Mouse (Mus musculus): ENCODE results near the gene Trib3. TPM values are rescaled to one million over a fixed set of nuclear protein-coding genes. Genes with fewer than 3 reads are reported as not detected.

The Trib3 gene
- polyA plus RNA-seq, 1 experiment: not detected

DNA sequence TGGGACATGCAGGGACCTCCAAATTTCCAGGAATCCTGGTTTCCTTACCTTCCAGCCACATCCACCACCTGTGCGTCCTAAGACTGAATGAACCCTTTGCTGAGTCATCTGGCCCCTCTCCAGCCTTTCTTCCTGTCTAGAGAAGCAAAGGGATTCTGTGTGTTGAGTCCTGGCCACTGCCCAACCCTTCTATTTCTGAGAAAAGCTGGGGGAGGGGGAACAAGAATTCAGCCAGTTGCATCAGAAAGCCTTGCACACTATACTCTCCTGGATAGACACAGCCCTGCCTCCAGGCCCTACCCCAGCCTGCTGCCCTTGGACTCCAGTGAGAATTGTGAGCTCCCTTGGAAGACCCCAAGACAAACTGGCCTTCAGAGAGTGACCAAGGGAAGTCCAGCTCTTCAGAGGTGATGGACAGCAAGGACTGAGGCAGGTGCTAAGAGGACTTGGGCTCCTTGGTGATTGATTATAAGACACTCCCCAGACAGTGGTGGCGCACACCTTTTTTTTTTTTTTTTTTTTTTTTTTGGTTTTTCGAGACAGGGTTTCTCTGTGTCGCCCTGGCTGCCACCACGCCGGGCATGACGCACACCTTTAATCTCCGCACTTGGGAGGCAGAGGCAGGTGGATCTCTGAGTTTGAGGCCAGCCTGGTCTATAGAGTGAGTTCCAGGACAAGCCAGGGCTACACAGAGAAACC lies 6.2 kb upstream of the Trib3 start:
- no peaks in the 10 kb centered on the region for H3K4me1 ChIP-seq (ENCODE audit: control insufficient read depth, insufficient read depth, low read length)
- H3K27ac ChIP-seq (ENCODE audit: insufficient read depth, low read depth, low read length): no peak overlapping the region
- 87% methylated on average over 8 of the region's 8 CpGs for WGBS
- no peak overlapping the region for H3K4me3 ChIP-seq (ENCODE audit: insufficient read depth, low read depth, low read length)
- no peak for TF ChIP-seq CTCF (IDR thresholded peaks at IDR 0.05; ENCODE audit: insufficient read depth, low read depth, low read length)
- no peak for TF ChIP-seq POLR2A (IDR thresholded peaks at IDR 0.05; ENCODE audit: insufficient read depth, low read depth, low read length)

GRCm38 (mm10) chr2:152349205-152349604 lies 5.4 kb upstream of the Trib3 start:
- Histone ChIP-seq H3K27ac (ENCODE audit: insufficient read depth, low read depth, low read length) (no peak overlapping the region), H3K4me3 (ENCODE audit: insufficient read depth, low read depth, low read length) (no peak overlapping the region), H3K4me1 (ENCODE audit: control insufficient read depth, insufficient read depth, low read length) (peaks cover 4% of the 10 kb centered on the region)
- TF ChIP-seq POLR2A (IDR thresholded peaks at IDR 0.05; ENCODE audit: insufficient read depth, low read depth, low read length) (no peak), CTCF (IDR thresholded peaks at IDR 0.05; ENCODE audit: insufficient read depth, low read depth, low read length) (no peak)
- 94% methylated on average over 6 of the region's 6 CpGs for WGBS

DNA sequence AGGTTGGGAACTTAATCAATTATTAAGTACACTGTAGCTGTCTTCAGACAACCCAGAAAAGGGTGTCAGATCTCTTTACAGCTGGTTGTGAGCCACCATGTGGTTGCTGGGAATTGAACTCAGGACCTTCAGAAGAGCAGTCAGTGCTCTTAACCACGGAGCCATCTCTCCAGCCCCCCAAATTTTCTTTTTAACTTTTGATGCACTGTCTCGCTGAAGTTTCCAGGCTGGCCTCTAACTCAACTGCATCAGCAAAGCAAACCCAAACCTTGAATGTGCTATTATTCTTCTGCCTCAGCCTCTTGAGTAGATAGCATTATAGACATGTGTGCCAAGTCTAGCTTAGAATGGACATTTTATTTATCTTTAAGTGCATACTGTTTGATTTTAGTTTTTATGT lies 3.9 kb upstream of the Trib3 start:
- Histone ChIP-seq H3K4me1 (ENCODE audit: control insufficient read depth, insufficient read depth, low read length) (peaks cover 12% of the 10 kb centered on the region), H3K27ac (ENCODE audit: insufficient read depth, low read depth, low read length) (no peak overlapping the region), H3K4me3 (ENCODE audit: insufficient read depth, low read depth, low read length) (no peak overlapping the region)
- TF ChIP-seq CTCF (IDR thresholded peaks at IDR 0.05; ENCODE audit: insufficient read depth, low read depth, low read length) (no peak), POLR2A (IDR thresholded peaks at IDR 0.05; ENCODE audit: insufficient read depth, low read depth, low read length) (no peak)
- 77% methylated on average over 2 of the region's 2 CpGs for WGBS

- no peak overlapping the region for H3K4me3 ChIP-seq (ENCODE audit: insufficient read depth, low read depth, low read length)
- H3K4me1 ChIP-seq (ENCODE audit: control insufficient read depth, insufficient read depth, low read length): peaks cover 12% of the 10 kb centered on the region
- TF ChIP-seq POLR2A (IDR thresholded peaks at IDR 0.05; ENCODE audit: insufficient read depth, low read depth, low read length): no peak
- WGBS: 59% methylated on average over 9 of the region's 9 CpGs
- H3K27ac ChIP-seq (ENCODE audit: insufficient read depth, low read depth, low read length): no peak overlapping the region
Measured at GRCm38 (mm10) chr2:152346776-152347465, 3.1 kb upstream of the Trib3 start.

- H3K4me3 ChIP-seq (ENCODE audit: insufficient read depth, low read depth, low read length): no peak overlapping the region
- peaks cover 12% of the 10 kb centered on the region for H3K4me1 ChIP-seq (ENCODE audit: control insufficient read depth, insufficient read depth, low read length)
- 86% methylated on average over 6 of the region's 6 CpGs for WGBS
- H3K27ac ChIP-seq (ENCODE audit: insufficient read depth, low read depth, low read length): no peak overlapping the region
- TF ChIP-seq CTCF (IDR thresholded peaks at IDR 0.05; ENCODE audit: insufficient read depth, low read depth, low read length) (no peak), POLR2A (IDR thresholded peaks at IDR 0.05; ENCODE audit: insufficient read depth, low read depth, low read length) (no peak)
Measured at GRCm38 (mm10) chr2:152345393-152345792, 1.6 kb upstream of the Trib3 start.

GRCm38 (mm10) chr2:152344909-152345308 lies 1.1 kb upstream of the Trib3 start:
- H3K4me3 ChIP-seq (ENCODE audit: insufficient read depth, low read depth, low read length): no peak overlapping the region

GRCm38 (mm10) chr2:152344361-152344760 lies 529 bp upstream of the Trib3 start:
- no peak for TF ChIP-seq CTCF (IDR thresholded peaks at IDR 0.05; ENCODE audit: insufficient read depth, low read depth, low read length)
- TF ChIP-seq POLR2A (IDR thresholded peaks at IDR 0.05; ENCODE audit: insufficient read depth, low read depth, low read length): no peak
- Histone ChIP-seq H3K27ac (ENCODE audit: insufficient read depth, low read depth, low read length) (no peak overlapping the region), H3K4me1 (ENCODE audit: control insufficient read depth, insufficient read depth, low read length) (peaks cover 12% of the 10 kb centered on the region), H3K4me3 (ENCODE audit: insufficient read depth, low read depth, low read length) (peak overlapping the region; percentile 54)
- WGBS: 14% methylated on average over 10 of the region's 10 CpGs

More at GRCm38 (mm10) chr2:152344909-152345308, 1.1 kb upstream of the Trib3 start:
- 81% methylated on average over 5 of the region's 5 CpGs for WGBS
- no peak for TF ChIP-seq POLR2A (IDR thresholded peaks at IDR 0.05; ENCODE audit: insufficient read depth, low read depth, low read length)
- no peak for TF ChIP-seq CTCF (IDR thresholded peaks at IDR 0.05; ENCODE audit: insufficient read depth, low read depth, low read length)
- no peak overlapping the region for H3K27ac ChIP-seq (ENCODE audit: insufficient read depth, low read depth, low read length)
- H3K4me1 ChIP-seq (ENCODE audit: control insufficient read depth, insufficient read depth, low read length): peaks cover 12% of the 10 kb centered on the region

- Histone ChIP-seq H3K4me1 (ENCODE audit: control insufficient read depth, insufficient read depth, low read length) (peaks cover 20% of the 10 kb centered on the region), H3K27ac (ENCODE audit: insufficient read depth, low read depth, low read length) (no peak overlapping the region), H3K4me3 (ENCODE audit: insufficient read depth, low read depth, low read length) (no peak overlapping the region)
- TF ChIP-seq CTCF (IDR thresholded peaks at IDR 0.05; ENCODE audit: insufficient read depth, low read depth, low read length) (no peak), POLR2A (IDR thresholded peaks at IDR 0.05; ENCODE audit: insufficient read depth, low read depth, low read length) (no peak)
- 91% methylated on average over 22 of the region's 22 CpGs for WGBS
Measured at GRCm38 (mm10) chr2:152339631-152340179, 4.1 kb downstream of the Trib3 start.

DNA sequence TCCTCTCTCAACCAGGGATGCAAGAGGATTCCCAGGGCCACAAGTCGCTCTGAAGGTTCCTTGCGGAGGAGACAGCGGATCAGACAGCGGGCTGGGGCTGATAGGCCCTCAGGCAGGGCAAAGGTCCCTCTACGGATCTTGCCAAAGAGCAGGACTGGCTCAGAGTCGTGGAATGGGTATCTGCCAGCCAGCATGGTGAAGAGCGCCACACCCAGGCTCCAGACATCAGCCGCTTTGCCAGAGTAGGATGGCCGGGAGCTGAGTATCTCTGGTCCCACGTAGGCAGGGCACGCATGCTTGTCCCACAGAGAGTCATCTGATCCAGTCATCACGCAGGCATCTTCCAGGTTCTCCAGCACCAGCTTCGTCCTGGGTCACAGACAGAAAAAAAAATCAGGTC lies 5.5 kb downstream of the Trib3 start:
- peaks cover 9% of the 10 kb centered on the region; the same call in 1 of the 2 replicates for H3K4me1 ChIP-seq (ENCODE audit: control insufficient read depth, insufficient read depth, low read length)
- TF ChIP-seq POLR2A (IDR thresholded peaks at IDR 0.05; ENCODE audit: insufficient read depth, low read depth, low read length) (no peak), CTCF (IDR thresholded peaks at IDR 0.05; ENCODE audit: insufficient read depth, low read depth, low read length) (no peak)
- H3K4me3 ChIP-seq (ENCODE audit: insufficient read depth, low read depth, low read length): no peak overlapping the region
- whole genome bisulfite sequencing: 89% methylated on average over 13 of the region's 13 CpGs
- no peak overlapping the region for H3K27ac ChIP-seq (ENCODE audit: insufficient read depth, low read depth, low read length)
